Mouse (Mus musculus) bone marrow macrophage, adult 2 months (primary cell): ENCODE results near the gene Slc6a21. TPM values are rescaled to one million over a fixed set of nuclear protein-coding genes. Genes with fewer than 3 reads are reported as not detected.

Source experiments
- H3K27ac ChIP-seq: 2 replicates; pipeline ENCODE4 v1.5.1; 2012; ENCODE audit warnings: low read depth, low read length; ENCODE audit not compliant: insufficient read depth
- H3K4me1 ChIP-seq: 2 replicates; pipeline ENCODE4 v1.6.1; 2012; ENCODE audit warnings: low read length; ENCODE audit not compliant: control insufficient read depth, insufficient read depth
- H3K4me3 ChIP-seq: 2 replicates; pipeline ENCODE4 v1.5.1; 2012; ENCODE audit warnings: mild to moderate bottlenecking, low read length, moderate library complexity; ENCODE audit not compliant: insufficient read depth
- CTCF ChIP-seq: IDR thresholded peaks from 2 replicates; pipeline ENCODE4 v1.5.1; 2012; ENCODE audit warnings: low read depth, mild to moderate bottlenecking, low read length, moderate library complexity
- POLR2A ChIP-seq: IDR thresholded peaks from 2 replicates; pipeline ENCODE4 v1.6.1; 2012; ENCODE audit warnings: mild to moderate bottlenecking, low read depth, low read length, borderline replicate concordance
- polyA plus RNA-seq: library from polyadenylated mRNA; stranded (reverse); fragments of >200 nt; gene quantifications from 2 replicates; pipeline ENCODE4 v1.2.4, GENCODE M21; 2012; ENCODE audit not compliant: missing spikeins, insufficient read depth, insufficient read length

The Slc6a21 gene
- polyA plus RNA-seq, 1 experiment, result not detected

GRCm38 (mm10) chr7:45257063-45257840 is 20.1 kb upstream of the Slc6a21 start:
- TF ChIP-seq CTCF (no peak), POLR2A (no peak)
- Histone ChIP-seq H3K4me1 (no peaks in the 10 kb centered on the region), H3K27ac (no peak overlapping the region), H3K4me3 (no peak overlapping the region)

- Histone ChIP-seq H3K4me1 (no peaks in the 10 kb centered on the region), H3K27ac (no peak overlapping the region), H3K4me3 (no peak overlapping the region)
- TF ChIP-seq POLR2A (no peak), CTCF (no peak)
Observed at GRCm38 (mm10) chr7:45259281-45259680, 18.0 kb upstream of the Slc6a21 start.

GRCm38 (mm10) chr7:45262266-45262665 is 15.0 kb upstream of the Slc6a21 start:
- TF ChIP-seq CTCF (no peak), POLR2A (no peak)
- Histone ChIP-seq H3K4me1 (no peaks in the 10 kb centered on the region), H3K27ac (no peak overlapping the region), H3K4me3 (no peak overlapping the region)

- Histone ChIP-seq H3K4me1 (no peaks in the 10 kb centered on the region), H3K4me3 (no peak overlapping the region), H3K27ac (no peak overlapping the region)
- TF ChIP-seq POLR2A, result no peak
- TF ChIP-seq CTCF, result no peak
Observed at GRCm38 (mm10) chr7:45263006-45263607, 14.2 kb upstream of the Slc6a21 start.

GRCm38 (mm10) chr7:45264348-45264747 is 13.0 kb upstream of the Slc6a21 start:
- H3K4me3 ChIP-seq, result no peak overlapping the region
- H3K4me1 ChIP-seq, result no peaks in the 10 kb centered on the region
- no peak overlapping the region for H3K27ac ChIP-seq
- TF ChIP-seq CTCF (no peak), POLR2A (no peak)

- Histone ChIP-seq H3K4me1 (no peaks in the 10 kb centered on the region), H3K4me3 (no peak overlapping the region), H3K27ac (no peak overlapping the region)
- TF ChIP-seq POLR2A (no peak), CTCF (no peak)
Observed at GRCm38 (mm10) chr7:45265518-45265917, 11.8 kb upstream of the Slc6a21 start.

GRCm38 (mm10) chr7:45272786-45273412 is 4.4 kb upstream of the Slc6a21 start:
- Histone ChIP-seq H3K27ac (no peak overlapping the region), H3K4me3 (no peak overlapping the region), H3K4me1 (peaks cover 7% of the 10 kb centered on the region)
- TF ChIP-seq POLR2A, result no peak
- no peak for TF ChIP-seq CTCF

GRCm38 (mm10) chr7:45273672-45274071 is 3.6 kb upstream of the Slc6a21 start:
- TF ChIP-seq POLR2A (no peak), CTCF (no peak)
- H3K27ac ChIP-seq, result no peak overlapping the region
- H3K4me3 ChIP-seq, result no peak overlapping the region
- peaks cover 7% of the 10 kb centered on the region for H3K4me1 ChIP-seq

- no peak overlapping the region for H3K4me3 ChIP-seq
- TF ChIP-seq POLR2A, result no peak
- TF ChIP-seq CTCF, result no peak
- H3K4me1 ChIP-seq, result no peaks in the 10 kb centered on the region
- no peak overlapping the region for H3K27ac ChIP-seq
Observed at GRCm38 (mm10) chr7:45286486-45286885, 9.2 kb downstream of the Slc6a21 start.

- no peaks in the 10 kb centered on the region for H3K4me1 ChIP-seq
- no peak overlapping the region for H3K27ac ChIP-seq
- TF ChIP-seq CTCF (no peak), POLR2A (no peak)
- no peak overlapping the region for H3K4me3 ChIP-seq
Observed at GRCm38 (mm10) chr7:45296626-45297025, 19.3 kb downstream of the Slc6a21 start.
